Mouse (Mus musculus) left cerebral cortex, postnatal 36 days (tissue): ENCODE data around the gene Hnrnpu. TPM values are rescaled to one million over a fixed set of nuclear protein-coding genes. Genes with fewer than 3 reads are reported as not detected.

Experiments used
- microRNA-seq: library from miRNA; unstranded; fragments of <30 nt; microRNA quantifications from one replicate; pipeline ENCODE4 v1.2.0, GENCODE M21; 2022
- total RNA-seq, 2 experiments: library from RNA; stranded (reverse); gene quantifications; 2 replicates each; pipeline ENCODE4 v1.2.3; 2021

The Hnrnpu gene
- total RNA-seq, 2 experiments from 2014 or later: 321 to 436 TPM

Small RNAs within 50 kb of the gene (microRNA-seq; reads per million reads assigned to microRNA genes)
- gene Gm27458: not detected

Other genes starting within 250 kb of the Hnrnpu start
- 10 to 100 TPM; 16.9 to 17.6 TPM for gene Desi2, start 150.4 kb downstream of the Hnrnpu start, total RNA-seq
- 10 to 100 TPM; 31.1 to 33.9 TPM for gene Cox20, start 18.7 kb downstream of the Hnrnpu start, total RNA-seq
- 10 to 100 TPM; 11.6 to 12.5 TPM for gene Efcab2, start 68.3 kb upstream of the Hnrnpu start, total RNA-seq
- gene Kif26b, start 191.3 kb upstream of the Hnrnpu start, total RNA-seq: 10 to 100 TPM in 1 of 2 experiments, 1 to 10 TPM in 1; 6.6 to 10.7 TPM